Mouse (Mus musculus) forebrain, embryonic 14.5 days (tissue): Measurements from ENCODE around the gene Prdm9. TPM values are rescaled to one million over a fixed set of nuclear protein-coding genes. Genes with fewer than 3 reads are reported as not detected.

Experiments used
- ATAC-seq: fragments of 200-750 bp; cut with Nextera tagmentation; 2 replicates; pipeline ENCODE4 v1.8.0; 2017; ENCODE audit warnings: mild to moderate bottlenecking, moderate library complexity
- DNase-seq: peaks from one replicate; pipeline ENCODE4 v3.0.0-alpha.2; 2015; ENCODE audit warnings: low spot score
- H3K27ac ChIP-seq: fragments of 300-500 bp; sonication (generic); 2 replicates; pipeline ENCODE4 v1.5.1; 2014; ENCODE audit warnings: low read depth, mild to moderate bottlenecking, control low read depth, low read length, moderate library complexity
- H3K27me3 ChIP-seq: fragments of 300-500 bp; sonication (generic); replicated peaks from 2 replicates; pipeline ENCODE4 v1.6.1; 2014; ENCODE audit warnings: low read length, control low read depth, mixed read lengths; ENCODE audit not compliant: control insufficient read depth, insufficient read depth
- H3K36me3 ChIP-seq: fragments of 300-500 bp; sonication (generic); 2 replicates; pipeline ENCODE4 v1.6.1; 2014; ENCODE audit warnings: low read length, control low read depth; ENCODE audit not compliant: control insufficient read depth, insufficient read depth
- H3K4me1 ChIP-seq: fragments of 300-500 bp; sonication (generic); 2 replicates; pipeline ENCODE4 v1.6.1; 2014; ENCODE audit warnings: antibody characterized with exemption, low read length, control low read depth; ENCODE audit not compliant: control insufficient read depth, insufficient read depth
- H3K4me2 ChIP-seq: fragments of 300-500 bp; sonication (generic); 2 replicates; pipeline ENCODE4 v1.6.1; 2014; ENCODE audit warnings: mild to moderate bottlenecking, control low read depth, low read length
- H3K4me3 ChIP-seq: fragments of 300-500 bp; sonication (generic); 2 replicates; pipeline ENCODE4 v1.5.1; 2014; ENCODE audit warnings: low read depth, low read length, control low read depth
- H3K9ac ChIP-seq: fragments of 300-500 bp; sonication (generic); 2 replicates; pipeline ENCODE4 v1.6.1; 2014; ENCODE audit warnings: mild to moderate bottlenecking, low read length, control low read depth, moderate library complexity
- H3K9me3 ChIP-seq: fragments of 300-500 bp; sonication (generic); replicated peaks from 2 replicates; pipeline ENCODE4 v1.6.1; 2016; ENCODE audit warnings: low read length, control low read depth, mixed read lengths; ENCODE audit not compliant: control insufficient read depth
- WGBS: fragments of 180-500 bp; shearing (Covaris S2); extraction: QIAGEN DNeasy Blood & Tissue Kit; methylation state at CpG from one replicate; pipeline ENCODE4 v1.1.7; 2014; 5-methylcytosine and 5-hydroxymethylcytosine counted together
- polyA plus RNA-seq: library from polyadenylated mRNA; unstranded; fragments of >200 nt; fragmentation: Nextera tagmentation; extraction: Ambion mirVana; gene quantifications from 2 replicates; pipeline ENCODE4 v1.2.1, GENCODE M21; 2014

Prdm9 gene
- polyA plus RNA-seq, 1 experiment from 2014 or later: 0.77 TPM

GRCm38 (mm10) chr17:15536457-15536904 lies 27.7 kb downstream of the Prdm9 start:
- Histone ChIP-seq H3K27me3 (peaks cover 3% of the 10 kb centered on the region; the same call in 1 of the 2 replicates), H3K36me3 (no peaks in the 10 kb centered on the region), H3K4me3 (peak overlapping the region; percentile 42), H3K4me2 (peak overlapping the region; percentile 77), H3K9ac (peak overlapping the region; percentile 64), H3K27ac (no peak overlapping the region), H3K9me3 (no peaks in the 10 kb centered on the region), H3K4me1 (0 out of 2 replicates have a peak, but pooled peaks cover 2% of the 10 kb centered on the region)
- under 1% methylated on average over 31 of the region's 33 CpGs for WGBS
- DNase-seq (no peak), ATAC-seq (peak; percentile 37; the same call in 1 of the 2 replicates)

DNA sequence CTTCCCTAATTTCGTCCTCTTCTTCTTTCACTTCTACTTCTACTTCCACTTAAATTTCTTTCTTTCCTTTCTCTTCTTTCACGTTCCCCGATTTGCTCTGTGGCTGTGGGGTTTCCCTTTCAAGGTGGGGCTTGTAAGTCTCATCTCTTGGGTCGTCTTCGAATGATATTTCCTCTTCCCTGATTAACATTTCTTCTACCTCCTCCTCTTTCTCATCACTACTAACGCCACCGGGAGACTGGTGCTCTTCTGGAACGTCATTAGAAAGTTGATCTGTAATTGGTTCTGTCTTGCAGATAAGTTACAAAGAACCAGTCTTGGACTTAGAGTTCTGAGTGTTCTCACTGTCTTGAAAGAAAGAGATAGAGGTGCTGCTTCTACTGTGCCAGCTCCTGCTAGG lies 28.2 kb downstream of the Prdm9 start:
- H3K27me3 ChIP-seq: peaks cover 3% of the 10 kb centered on the region; the same call in 1 of the 2 replicates
- peak overlapping the region; percentile 77 for H3K4me2 ChIP-seq
- H3K4me1 ChIP-seq: 0 out of 2 replicates have a peak, but pooled peaks cover 2% of the 10 kb centered on the region
- WGBS: 21% methylated on average over 8 of the region's 8 CpGs
- H3K36me3 ChIP-seq: no peaks in the 10 kb centered on the region
- H3K4me3 ChIP-seq: peak overlapping the region; percentile 42
- peak overlapping the region; percentile 64; the same call in 1 of the 2 replicates for H3K9ac ChIP-seq
- H3K27ac ChIP-seq: no peak overlapping the region
- no peak for DNase-seq
- no peaks in the 10 kb centered on the region for H3K9me3 ChIP-seq
- ATAC-seq: 0 out of 2 replicates have a peak, but pooled peaks have one; percentile 10

DNA sequence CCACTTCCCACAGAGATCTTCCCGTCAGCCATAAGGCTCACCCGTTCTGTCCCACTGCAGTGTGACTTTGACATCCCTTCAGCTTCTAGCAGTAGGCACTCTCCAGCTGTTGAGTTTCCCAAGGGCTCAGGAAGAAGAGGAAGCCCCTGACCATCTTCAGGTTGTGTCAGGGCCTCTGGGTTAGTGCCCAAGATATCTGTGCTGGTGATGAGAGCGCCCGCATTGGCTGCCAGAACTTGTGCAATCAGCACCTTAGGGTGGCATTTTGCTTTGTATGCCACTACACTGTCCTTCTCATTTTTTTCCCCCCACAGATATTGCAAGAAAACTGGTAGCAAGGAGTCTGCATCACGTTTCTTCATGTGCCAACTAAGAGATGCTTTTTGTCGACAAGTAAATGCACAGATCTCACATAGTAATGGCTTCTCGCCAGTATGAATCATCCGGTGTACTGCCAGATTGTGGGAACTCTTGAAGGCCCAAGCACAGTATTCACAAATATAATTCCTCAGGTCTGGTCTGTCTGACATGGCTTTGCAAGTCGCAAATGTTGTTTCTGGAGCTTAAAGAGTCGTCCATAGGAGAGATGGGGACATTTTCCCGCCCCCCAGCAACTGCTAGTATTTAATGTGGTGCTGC lies 28.9 kb downstream of the Prdm9 start:
- Histone ChIP-seq H3K27ac (no peak overlapping the region), H3K9me3 (no peaks in the 10 kb centered on the region), H3K4me3 (no peak overlapping the region), H3K36me3 (no peaks in the 10 kb centered on the region), H3K4me1 (0 out of 2 replicates have a peak, but pooled peaks cover 2% of the 10 kb centered on the region), H3K4me2 (no peak overlapping the region), H3K9ac (no peak overlapping the region), H3K27me3 (peaks cover 3% of the 10 kb centered on the region; the same call in 1 of the 2 replicates)
- DNase-seq (peak; percentile 46), ATAC-seq (0 out of 2 replicates have a peak, but pooled peaks have one; percentile 44)
- WGBS: 65% methylated on average over 10 of the region's 11 CpGs

- Histone ChIP-seq H3K27me3 (no peaks in the 10 kb centered on the region), H3K9ac (no peak overlapping the region), H3K4me2 (no peak overlapping the region), H3K4me1 (peaks cover 5% of the 10 kb centered on the region; the same call in 1 of the 2 replicates), H3K27ac (no peak overlapping the region), H3K9me3 (no peaks in the 10 kb centered on the region), H3K4me3 (no peak overlapping the region), H3K36me3 (peaks cover 4% of the 10 kb centered on the region)
- ATAC-seq (no peak; the same call in 1 of the 2 replicates), DNase-seq (peak; percentile 79)
- under 1% methylated on average over 5 of the region's 5 CpGs for WGBS
These were observed 34.0 kb downstream of the Prdm9 start for GRCm38 (mm10) chr17:15530141-15530540.

GRCm38 (mm10) chr17:15528887-15529286 lies 35.3 kb downstream of the Prdm9 start:
- DNase-seq: no peak
- no peak for ATAC-seq
- Histone ChIP-seq H3K9me3 (no peaks in the 10 kb centered on the region), H3K4me3 (no peak overlapping the region), H3K36me3 (peaks cover 14% of the 10 kb centered on the region), H3K9ac (no peak overlapping the region), H3K27ac (no peak overlapping the region), H3K4me2 (no peak overlapping the region), H3K27me3 (no peaks in the 10 kb centered on the region), H3K4me1 (peaks cover 5% of the 10 kb centered on the region; the same call in 1 of the 2 replicates)
- 77% methylated on average over 2 of the region's 2 CpGs for WGBS

GRCm38 (mm10) chr17:15527811-15528136 lies 36.4 kb downstream of the Prdm9 start:
- Histone ChIP-seq H3K36me3 (peaks cover 21% of the 10 kb centered on the region), H3K4me3 (peak overlapping the region; percentile 82), H3K9me3 (no peaks in the 10 kb centered on the region), H3K9ac (peak overlapping the region; percentile 87), H3K27ac (no peak overlapping the region), H3K4me2 (peak overlapping the region; percentile 74), H3K4me1 (peaks cover 5% of the 10 kb centered on the region; the same call in 1 of the 2 replicates), H3K27me3 (no peaks in the 10 kb centered on the region)
- 61% methylated on average over 3 of the region's 3 CpGs for WGBS
- ATAC-seq (no peak), DNase-seq (no peak)

GRCm38 (mm10) chr17:15526986-15527810 lies 37.0 kb downstream of the Prdm9 start, which contains the start of gene Pdcd2:
Pdcd2 (minus strand) TSS chr17:15527301.
- peaks cover 5% of the 10 kb centered on the region; the same call in 1 of the 2 replicates for H3K4me1 ChIP-seq
- H3K27ac ChIP-seq: peak within 1 kb of the TSS; percentile 82
- H3K36me3 ChIP-seq: peaks cover 27% of the 10 kb centered on the region
- no peaks in the 10 kb centered on the region for H3K9me3 ChIP-seq
- peak within 1 kb of the TSS; percentile 82 for H3K4me3 ChIP-seq
- H3K4me2 ChIP-seq: peak within 1 kb of the TSS; percentile 74
- DNase-seq (peak; percentile 93), ATAC-seq (peak; percentile 99)
- peak within 1 kb of the TSS; percentile 87 for H3K9ac ChIP-seq
- WGBS: 1% methylated on average over 55 of the region's 55 CpGs
- no peaks in the 10 kb centered on the region for H3K27me3 ChIP-seq

DNA sequence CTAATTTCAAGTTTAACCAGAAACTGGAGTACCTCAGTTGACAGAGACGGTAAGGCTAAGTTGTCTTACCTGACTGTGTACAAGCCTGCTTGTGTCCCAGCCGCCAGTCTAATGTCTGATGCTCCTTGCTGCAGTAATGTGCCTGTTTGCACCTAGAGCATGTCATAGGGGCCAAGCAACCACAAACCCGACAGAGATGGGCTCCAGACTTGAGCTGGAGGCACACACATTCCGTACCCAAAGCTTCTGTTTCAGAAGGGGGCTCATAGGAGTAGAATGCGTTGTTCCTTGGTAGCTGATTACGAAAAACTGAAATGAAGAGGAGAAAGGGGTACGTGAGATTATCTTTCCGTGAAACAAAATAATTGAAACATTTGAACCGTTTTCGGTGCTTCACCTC lies 37.9 kb downstream of the Prdm9 start:
- Histone ChIP-seq H3K4me1 (peaks cover 5% of the 10 kb centered on the region; the same call in 1 of the 2 replicates), H3K27ac (no peak overlapping the region), H3K9me3 (no peaks in the 10 kb centered on the region), H3K4me2 (peak overlapping the region; percentile 74), H3K9ac (peak overlapping the region; percentile 87), H3K4me3 (peak overlapping the region; percentile 82), H3K36me3 (peaks cover 35% of the 10 kb centered on the region), H3K27me3 (no peaks in the 10 kb centered on the region)
- DNase-seq (no peak), ATAC-seq (no peak)
- 16% methylated on average over 10 of the region's 10 CpGs for WGBS
